Mouse (Mus musculus) spleen, postnatal 10 days (tissue): ENCODE results near the gene Ccdc88c.

Source experiments
- DNase-seq, 2 experiments: peaks; one replicate each; pipeline ENCODE4 v3.0.0; 2021 to 2022; ENCODE audit warnings: low spot score in 2 of 2

Gene Ccdc88c

DNA sequence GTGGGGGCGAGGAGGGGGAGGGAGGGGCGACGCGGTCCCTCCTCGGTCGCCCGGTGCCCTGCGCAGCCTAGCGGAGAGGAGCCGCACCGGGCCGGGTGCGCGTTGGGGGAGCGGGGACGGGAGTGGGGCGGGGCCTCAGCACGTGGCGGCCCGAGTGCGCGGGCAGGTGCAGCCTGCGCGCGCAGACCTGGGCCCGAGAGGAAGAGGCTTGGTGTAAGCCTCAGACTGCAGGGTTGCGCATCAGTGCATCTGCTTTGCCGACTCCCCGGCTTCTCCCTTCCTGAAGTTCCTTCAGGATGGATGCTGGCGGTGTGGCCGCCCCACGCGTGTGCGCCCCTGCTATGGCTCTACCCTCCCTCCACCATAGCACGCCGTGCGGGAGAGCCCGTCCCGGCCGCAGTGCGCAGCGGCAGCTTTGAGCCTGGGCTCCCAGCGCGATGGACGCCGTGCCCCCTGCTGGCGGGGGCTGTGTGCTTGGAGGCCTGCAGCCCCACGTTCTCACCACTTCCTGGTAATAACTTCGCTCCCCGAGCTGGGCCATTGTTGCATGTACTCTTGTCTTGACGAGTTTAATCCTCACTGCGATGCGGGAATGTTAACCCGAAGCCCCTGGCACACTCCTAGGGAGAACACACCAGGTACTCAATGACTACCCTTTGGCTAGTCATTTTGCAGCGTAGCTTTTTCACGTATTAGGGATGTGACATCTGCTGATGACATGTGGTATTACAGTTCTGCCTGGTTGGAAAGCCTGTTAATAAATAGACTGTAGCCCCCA lies at the start of gene Ccdc88c:
Gene Ccdc88c (minus strand): TSS at position 103 of the 778 bp plus-strand sequence.
- DNase-seq = peak; percentile 89 to 97

DNA sequence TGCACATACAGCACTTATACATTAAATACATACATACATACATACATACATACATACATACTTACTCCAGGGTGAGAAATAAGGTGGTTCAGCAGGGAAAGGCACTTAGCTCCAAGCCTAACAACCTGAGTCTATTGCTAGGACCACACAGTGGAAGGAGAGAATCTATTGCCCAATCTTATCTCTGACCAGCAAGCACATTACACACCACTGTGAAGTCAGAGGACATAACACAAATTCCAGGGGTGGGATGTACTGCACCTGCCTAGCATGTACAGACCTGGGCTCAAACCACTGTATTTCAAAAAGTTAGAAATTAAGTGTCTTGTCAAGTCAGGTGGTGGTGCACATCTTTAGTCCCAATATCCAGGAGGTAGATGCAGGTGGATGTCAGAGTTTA lies 49.1 kb upstream of the Ccdc88c start:
- DNase-seq = no peak

DNA sequence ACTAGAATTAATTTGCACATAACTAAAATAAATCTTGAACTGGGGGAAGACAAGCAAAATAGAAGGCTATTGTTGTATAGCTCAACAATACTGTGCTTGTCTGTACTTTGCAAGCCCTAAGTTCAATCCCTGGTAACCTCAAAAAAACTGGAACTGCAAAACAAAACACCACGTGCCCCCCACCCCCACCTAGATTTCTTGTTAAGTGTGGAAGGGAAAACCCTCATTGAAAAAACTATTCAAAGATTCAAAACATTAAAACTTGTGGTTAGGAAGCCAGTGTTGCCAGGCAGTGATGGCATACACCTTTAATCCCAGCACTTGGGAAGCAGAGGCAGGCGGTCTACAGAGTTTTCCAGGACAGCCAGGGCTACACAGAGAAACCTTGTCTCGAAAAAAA lies 46.6 kb upstream of the Ccdc88c start:
- DNase-seq = no peak

DNA sequence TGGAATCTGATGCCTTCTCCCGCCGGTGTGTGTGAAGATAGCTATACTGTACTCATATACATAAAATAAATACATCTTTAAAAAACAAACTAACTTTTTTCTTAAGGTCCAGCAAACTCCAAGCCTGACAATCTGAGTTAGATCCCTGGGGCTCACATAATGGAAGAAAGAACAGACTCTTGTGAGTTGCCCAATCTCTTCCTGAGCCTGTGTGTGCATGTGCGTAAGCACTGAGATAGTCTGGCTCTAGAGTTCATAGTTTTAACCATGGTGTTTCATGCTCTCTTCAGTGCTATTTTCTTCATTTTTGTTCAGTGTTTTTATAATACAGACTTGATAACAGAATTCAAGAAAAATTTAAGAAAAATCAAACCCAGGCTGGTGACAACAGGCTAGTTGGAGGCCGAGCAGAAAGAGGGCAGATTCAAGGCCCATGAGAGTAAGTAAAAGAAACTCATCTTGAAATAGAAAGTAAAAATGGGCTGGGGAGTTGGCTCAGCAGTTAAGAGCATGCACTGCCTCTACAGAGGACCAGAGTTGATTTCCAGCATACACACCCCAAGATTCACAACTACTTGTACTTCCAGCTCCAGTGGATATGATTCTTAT lies 46.1 kb upstream of the Ccdc88c start:
- DNase-seq = no peak

DNA sequence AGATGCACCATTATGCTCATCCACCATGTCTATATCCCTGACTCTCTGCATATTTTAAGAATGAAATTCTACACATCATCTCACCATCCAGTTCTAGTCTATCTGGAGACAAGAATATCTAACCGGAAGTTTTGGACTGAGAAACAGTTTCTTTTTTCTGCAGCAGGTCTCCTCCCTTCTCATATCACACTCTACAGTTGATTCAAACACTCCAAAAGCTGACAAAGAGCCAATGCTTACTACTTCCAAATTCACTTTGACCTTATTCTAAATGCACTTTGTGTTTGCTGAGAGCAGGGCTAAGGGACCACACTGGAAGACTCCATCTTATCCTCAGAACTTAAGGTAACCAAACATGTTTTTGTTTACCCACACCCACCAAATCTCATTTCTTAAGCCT lies 41.0 kb upstream of the Ccdc88c start:
- no peak for DNase-seq

DNA sequence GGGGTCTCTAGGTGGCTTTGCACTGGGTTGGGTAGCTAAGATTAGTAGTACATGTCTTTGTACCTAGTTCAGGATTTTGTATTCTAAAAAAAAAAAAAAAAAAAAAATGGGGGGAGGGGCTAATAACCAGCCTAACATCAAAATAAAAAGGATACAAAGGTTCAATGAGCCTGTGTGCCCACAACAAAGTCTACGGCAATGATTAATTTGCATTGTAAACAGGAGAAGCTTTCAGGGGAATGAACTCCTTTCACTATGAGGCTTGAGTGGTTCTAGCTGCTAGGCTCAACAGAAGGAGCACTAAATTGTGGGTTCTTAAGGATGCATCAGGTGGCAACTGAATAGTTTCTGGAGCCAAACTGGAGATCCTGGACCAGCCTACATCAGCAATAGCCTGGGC lies 37.5 kb upstream of the Ccdc88c start:
- DNase-seq = no peak

DNA sequence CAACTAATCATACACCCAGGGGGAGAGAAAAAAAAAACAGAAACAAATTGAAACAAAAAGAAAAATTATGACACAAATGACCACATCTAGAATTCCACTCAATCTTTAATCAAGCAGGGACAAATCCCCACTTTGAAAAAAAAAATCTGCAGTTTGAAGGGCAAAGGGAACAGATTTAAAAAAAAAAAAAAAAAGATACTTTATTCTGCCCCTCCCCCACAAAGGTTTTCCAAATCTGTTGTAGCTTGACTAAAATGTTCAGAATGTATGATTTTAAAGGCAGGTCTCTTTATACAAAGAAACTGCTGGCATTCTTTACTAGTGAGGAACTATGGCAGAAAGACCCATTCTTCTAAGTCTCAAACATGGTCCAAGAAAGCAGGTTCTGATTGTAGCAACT lies 11.1 kb upstream of the Ccdc88c start:
- no peak for DNase-seq

DNA sequence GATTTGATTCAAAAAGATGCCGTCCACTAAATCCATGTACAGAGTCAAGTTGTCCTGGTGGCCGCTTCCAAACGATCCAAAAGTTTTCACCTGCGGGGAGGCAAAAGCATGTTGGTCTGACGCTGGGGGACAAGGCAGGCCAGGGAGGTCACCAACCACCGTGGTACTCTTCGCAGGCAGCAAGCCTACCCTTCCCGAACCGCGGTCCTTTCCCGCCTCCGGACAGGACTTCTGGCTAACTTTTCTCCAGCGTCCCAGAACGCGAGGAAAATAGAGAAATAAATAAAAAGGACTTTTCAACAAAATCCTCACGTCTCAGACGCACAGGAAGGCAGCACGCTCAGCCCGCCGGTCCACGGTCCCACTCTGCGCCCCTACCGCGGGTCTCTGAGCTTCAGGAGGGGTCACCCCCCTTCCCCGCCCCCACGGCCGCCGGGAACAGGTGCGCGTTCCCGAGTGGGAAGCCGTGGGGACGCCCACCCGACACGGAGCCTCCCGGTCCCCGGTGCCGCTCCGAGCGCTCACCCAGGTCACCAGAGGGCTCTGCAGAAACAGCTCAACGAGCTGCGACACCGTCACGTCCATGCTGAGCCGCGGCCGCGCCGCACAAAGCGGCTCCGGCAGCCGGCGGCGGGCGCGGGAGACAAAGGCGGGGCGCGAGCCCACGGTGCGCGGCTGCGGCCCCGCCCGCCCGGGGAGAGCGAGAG lies 456 bp downstream of the Ccdc88c start:
- peak in 1 of 2 experiments; percentile 51 for DNase-seq

DNA sequence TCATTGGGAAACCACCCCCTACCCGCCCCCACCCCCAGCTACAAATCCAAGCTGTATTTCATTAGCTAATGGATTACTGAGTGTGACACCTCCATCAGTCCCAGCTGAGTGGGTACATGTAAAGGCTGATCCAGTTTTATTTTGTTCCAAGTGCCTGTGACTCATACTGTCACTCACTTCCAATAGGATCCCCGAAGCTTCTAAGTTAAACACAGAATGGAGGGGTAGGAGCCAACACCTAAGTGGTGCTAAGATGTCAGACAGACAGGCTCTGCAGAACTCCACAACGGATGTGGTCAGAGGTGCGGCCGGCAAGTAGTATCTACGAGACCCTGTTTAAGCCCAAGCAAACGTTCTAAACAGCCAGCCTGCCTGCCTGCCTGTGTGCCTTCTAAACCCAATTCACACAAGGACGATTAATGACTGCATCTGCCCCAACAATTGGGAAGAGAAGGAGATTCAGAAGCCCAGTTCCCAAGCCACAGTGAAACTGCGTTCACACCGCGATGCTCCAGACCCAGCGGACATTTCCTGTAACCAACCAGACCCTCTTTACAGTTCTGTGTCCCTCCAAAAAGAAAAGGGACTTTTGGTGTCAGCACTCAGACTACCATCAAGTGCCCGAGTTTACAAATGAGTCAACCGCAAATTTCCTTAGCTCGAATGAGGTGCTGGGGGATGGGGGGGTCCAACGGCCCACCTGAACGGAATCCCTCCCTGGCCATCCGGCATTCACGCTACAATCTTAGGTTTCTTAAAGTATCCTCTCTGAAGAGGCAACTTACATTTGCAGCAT lies 1.2 kb downstream of the Ccdc88c start:
- peak; percentile 58 to 65 for DNase-seq

DNA sequence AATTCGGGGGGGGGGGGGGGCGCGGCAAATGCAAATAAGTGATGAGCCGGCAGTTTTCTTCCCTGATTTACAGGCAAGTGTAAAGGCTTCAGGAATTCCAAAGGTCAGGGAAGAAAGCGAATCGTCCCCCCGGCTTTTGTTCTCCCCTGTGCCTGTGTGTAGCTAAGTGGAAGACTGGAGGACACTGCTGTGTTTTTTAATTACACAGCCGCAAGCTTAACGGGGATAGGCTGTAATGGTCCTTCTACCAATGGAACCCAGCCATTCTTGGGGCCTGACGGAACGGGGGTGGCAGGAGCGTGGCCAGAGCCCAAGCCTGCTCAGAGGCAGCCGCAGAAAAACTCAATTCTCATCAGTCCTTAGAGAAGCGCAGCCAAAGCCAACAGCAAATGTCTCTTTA lies 1.9 kb downstream of the Ccdc88c start:
- no peak for DNase-seq

DNA sequence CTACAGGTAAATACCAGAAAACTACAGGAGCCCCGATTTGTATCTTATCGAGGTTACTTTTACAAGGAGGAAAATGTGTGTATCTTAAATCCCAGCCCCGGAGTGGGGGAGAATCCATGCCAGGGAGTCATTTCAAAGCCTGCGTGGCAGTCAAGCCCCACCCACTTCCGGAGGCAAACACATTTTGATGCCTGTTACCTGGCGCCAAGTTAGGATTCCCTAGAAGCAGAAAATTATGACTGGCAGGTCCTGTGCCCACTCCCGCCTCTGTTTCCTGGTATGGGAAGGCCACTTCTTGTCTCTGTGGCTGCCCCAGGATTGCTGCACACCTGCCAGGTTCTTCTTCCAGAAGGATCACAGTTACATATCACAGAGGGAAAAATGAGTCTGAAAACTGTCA lies 2.3 kb downstream of the Ccdc88c start:
- DNase-seq = peak in 1 of 2 experiments; percentile 52

DNA sequence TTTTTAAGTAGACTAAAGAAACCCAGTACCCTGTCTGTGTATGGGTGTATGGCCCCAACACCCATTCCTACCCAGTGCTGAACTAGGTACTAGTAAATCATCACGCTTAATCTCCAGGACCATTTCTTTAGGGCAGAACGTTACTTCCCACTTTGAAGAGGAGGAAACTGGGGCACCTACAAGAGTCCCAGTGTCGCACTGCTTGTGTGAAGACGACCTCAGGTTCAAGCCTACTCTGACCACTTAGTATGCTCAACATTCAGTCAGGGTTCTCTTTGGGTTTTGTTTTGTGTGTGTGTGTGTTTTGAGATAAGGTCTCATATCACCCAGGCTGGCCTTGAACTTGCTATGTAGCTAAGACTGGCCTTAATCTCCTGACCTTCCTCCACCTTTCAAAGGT lies 2.8 kb downstream of the Ccdc88c start:
- DNase-seq = no peak

DNA sequence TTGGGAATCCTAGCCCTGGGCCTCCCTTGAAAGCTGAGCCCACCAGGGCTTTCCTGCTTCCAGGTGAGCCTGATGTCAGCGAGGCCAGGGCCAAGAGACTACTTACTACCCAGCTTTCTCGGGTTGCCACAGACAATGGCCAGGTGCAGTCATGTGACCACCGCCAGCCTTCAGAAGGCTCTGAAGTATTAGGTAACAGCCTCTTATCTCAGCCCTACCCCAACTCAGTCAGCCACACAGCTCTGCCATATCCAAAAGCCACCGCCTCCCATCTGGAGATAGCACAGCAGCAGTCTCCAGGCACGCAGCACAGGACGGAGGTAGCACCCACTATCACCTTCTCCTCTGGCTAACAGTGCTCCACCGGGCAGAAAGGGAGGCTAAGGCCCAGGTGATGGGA lies 3.5 kb downstream of the Ccdc88c start:
- peak in 1 of 2 experiments; percentile 59 for DNase-seq

DNA sequence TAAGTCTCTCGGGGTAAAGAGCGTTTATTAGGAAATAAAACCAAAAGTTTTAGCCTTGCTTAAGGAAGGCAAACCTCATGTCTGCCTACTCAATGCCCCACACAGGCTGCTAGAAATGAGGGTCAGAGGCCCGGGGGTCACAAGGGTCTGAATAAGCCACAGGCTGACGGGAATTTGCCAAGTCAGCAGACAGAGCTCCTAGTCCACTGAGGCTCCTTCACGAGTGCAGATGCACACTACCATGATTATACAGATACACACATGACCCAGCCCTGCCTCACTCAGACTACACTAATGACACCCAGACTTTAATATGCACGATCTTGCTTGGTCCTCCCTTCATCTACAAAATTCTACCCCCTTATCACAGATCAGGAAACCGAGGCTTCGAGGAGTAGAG lies 4.0 kb downstream of the Ccdc88c start:
- DNase-seq = no peak

DNA sequence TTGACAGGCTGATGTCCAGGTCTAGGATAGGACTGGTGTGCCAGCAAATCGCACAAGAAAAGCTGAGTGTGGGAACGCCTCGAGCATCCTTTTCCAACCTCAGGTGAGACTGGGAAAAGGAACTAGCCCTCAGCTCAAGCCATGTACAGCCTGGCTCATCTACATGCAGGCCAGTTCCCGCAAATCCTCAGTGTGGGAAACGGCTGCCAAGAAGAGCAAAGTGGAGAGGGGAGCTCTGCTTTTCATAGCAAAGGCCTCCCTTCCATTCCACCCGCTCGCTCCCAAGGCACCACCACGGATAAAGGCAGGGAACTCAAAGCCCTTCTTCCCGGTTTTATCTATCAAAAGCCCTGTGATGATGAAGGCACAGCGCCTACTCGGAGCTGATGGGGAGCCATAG lies 5.7 kb downstream of the Ccdc88c start:
- DNase-seq = no peak

DNA sequence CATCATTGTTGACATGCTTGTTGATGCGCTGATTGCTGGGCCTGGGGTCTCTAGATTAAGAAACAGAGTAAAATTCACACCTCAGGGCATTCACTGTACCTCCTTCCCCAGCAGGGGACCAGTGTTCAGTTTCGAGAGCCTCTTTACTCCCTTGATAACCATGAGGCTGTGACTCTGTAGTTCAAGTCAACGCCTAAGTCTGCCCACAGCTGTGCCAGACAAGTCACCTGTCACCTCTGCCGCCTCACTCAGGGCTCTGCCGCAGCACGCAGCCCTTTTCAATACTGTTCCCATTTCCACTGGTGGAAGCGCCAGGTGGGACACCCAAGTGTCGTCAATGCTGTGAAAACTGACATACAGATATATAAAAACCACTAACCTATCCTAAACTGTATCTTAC lies 6.5 kb downstream of the Ccdc88c start:
- DNase-seq = no peak

DNA sequence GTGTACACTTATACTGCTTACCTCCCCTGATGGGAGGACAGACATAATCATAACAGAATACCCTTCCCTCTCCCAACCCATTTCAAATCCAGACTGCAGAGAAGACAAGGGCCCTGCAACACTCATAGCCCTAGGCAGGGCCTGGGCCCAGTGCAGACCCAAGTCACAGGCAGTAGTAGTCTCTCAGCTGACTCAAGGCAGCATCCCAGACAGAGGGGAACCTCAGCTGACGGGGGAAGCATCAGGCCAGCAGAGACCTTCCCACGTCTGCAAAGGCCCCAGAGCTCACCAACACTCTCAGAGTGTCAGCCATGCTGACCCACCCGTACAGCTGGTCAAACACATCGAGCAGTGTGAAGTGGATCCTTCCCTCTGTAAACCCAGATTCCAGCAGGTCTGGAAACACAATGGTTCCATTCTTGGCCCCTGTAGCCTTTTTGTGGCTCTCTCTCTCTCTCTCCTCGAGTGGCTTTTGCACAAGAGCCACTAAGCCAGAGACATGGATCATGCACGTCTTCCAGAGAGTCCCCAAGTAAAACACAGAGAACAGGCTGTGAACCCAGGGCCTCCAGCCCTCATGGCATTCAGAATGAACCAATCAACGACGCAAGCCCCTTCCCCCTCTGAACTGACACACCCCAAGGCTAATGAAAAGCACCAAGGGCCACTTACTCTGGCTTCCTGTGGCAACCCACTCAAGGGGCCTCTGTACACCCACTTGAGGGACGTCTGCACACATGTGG lies 7.2 kb downstream of the Ccdc88c start:
- DNase-seq = no peak

DNA sequence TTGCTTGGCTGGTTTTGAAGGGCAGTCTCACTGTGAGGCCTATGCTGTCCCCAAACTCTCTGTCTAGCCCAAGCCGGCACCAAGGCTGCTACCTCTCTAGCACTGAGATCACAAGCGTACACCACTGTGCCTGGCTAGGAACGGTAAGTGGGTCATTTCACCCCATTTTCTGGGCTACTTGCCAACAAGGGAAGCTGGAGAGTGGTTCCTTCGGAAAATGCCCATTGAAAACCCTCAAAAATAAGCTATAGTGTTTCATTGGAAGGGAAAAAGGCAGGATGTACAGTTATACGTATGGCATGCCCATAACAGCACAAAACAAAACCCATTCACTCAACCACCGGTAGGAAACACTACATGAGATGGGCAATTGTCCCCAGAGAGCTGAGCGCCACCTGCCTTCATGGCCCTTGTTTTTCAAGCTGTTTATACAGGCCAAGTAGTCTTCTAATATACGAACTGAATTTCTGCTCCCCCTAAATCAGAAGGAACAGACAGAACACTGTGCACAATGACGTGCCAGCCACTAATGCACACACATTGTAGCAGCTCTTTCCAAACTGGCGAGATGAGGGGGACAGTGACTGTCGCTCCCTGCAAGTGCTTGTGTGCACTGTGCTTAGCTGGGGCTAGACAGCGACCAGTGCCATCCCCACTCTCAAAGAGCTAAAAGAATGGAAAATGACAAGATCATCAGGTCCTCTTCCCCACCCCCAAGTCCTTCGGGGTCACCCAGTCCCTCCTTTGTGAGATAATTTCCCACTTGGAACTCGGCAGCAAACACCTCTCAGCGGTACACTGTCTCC lies 8.4 kb downstream of the Ccdc88c start:
- peak in 1 of 2 experiments; percentile 54 for DNase-seq

DNA sequence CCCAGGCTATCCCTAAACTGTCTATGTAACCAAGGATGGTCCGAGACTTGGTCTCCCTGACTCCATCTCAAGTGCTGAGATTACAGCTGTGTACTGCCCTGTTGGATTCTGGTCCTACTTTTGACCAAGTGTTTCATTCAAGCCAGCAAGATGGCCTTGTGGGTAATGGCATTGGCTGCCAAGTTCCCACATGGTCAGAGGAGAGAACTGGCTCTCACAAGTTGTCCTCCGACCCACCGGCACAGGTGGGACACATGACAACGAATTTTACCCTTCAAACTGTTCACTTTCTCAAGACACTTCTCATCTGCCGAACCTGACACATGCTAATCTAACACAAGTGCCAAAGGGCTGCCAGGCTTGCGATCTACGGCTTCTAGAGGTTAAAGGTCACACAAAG lies 9.4 kb downstream of the Ccdc88c start:
- DNase-seq = peak in 1 of 2 experiments; percentile 12

DNA sequence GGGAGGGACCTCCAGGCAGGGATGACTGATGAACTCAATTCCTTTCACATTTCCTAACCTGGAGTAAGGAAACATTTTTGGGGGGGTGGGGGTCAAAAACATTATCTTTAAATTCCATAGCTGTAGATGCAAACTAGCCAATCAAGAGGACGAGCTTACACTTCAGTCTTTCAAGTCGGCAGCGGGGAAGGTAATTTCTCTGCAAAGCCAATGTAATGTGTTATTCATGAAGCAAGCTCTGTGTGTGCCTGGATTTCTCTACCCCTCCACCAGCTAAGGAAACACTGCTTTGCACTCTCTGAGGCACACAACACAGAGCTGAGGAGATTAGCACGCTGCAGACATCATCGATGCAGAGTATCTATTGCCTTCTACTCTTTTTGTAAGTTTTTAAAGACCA lies 9.8 kb downstream of the Ccdc88c start:
- DNase-seq = peak in 1 of 2 experiments; percentile 9
